Mouse (Mus musculus) hindbrain, embryonic 14.5 days (tissue): Measurements from ENCODE around the gene Mcm3ap. TPM values are rescaled to one million over a fixed set of nuclear protein-coding genes. Genes with fewer than 3 reads are reported as not detected.

ENCODE experiments used
- ATAC-seq: fragments of 200-750 bp; cut with Nextera tagmentation; 2 replicates; pipeline ENCODE4 v1.8.0; 2017; ENCODE audit warnings: moderate number of reproducible peaks, mild to moderate bottlenecking, moderate TSS enrichment, moderate library complexity; ENCODE audit not compliant: low FRiP score
- DNase-seq: peaks from one replicate; pipeline ENCODE4 v3.0.0-alpha.2; 2015; ENCODE audit warnings: low spot score
- H3K27ac ChIP-seq: fragments of 300-500 bp; sonication (generic); 2 replicates; pipeline ENCODE4 v1.5.1; 2014; ENCODE audit warnings: mild to moderate bottlenecking, moderate library complexity
- H3K27me3 ChIP-seq: fragments of 300-500 bp; sonication (generic); 2 replicates; pipeline ENCODE4 v1.6.1; 2014; ENCODE audit warnings: mild to moderate bottlenecking, low read length, mixed read lengths; ENCODE audit not compliant: control insufficient read depth, insufficient read depth
- H3K36me3 ChIP-seq: fragments of 300-500 bp; sonication (generic); replicated peaks from 2 replicates; pipeline ENCODE4 v1.6.1; 2014; ENCODE audit not compliant: control insufficient read depth, insufficient read depth
- H3K4me1 ChIP-seq: fragments of 300-500 bp; sonication (generic); replicated peaks from 2 replicates; pipeline ENCODE4 v1.6.1; 2014; ENCODE audit warnings: antibody characterized with exemption, low read length, mixed read lengths; ENCODE audit not compliant: control insufficient read depth, insufficient read depth
- H3K4me2 ChIP-seq: fragments of 300-500 bp; sonication (generic); replicated peaks from 2 replicates; pipeline ENCODE4 v1.6.1; 2014; ENCODE audit warnings: mild to moderate bottlenecking, moderate library complexity
- H3K4me3 ChIP-seq: fragments of 300-500 bp; sonication (generic); replicated peaks from 2 replicates; pipeline ENCODE4 v1.5.1; 2014; ENCODE audit warnings: mild to moderate bottlenecking, low read length
- H3K9ac ChIP-seq: fragments of 300-500 bp; sonication (generic); 2 replicates; pipeline ENCODE4 v1.6.1; 2014
- H3K9me3 ChIP-seq: fragments of 300-500 bp; sonication (generic); 2 replicates; pipeline ENCODE4 v1.6.1; 2016; ENCODE audit warnings: low read length; ENCODE audit not compliant: control insufficient read depth
- WGBS: fragments of 180-500 bp; shearing (Covaris S2); extraction: QIAGEN DNeasy Blood & Tissue Kit; methylation state at CpG from one replicate; pipeline ENCODE4 v1.1.7; 2014; 5-methylcytosine and 5-hydroxymethylcytosine counted together
- polyA plus RNA-seq: library from polyadenylated mRNA; unstranded; fragments of >200 nt; fragmentation: Nextera tagmentation; extraction: Ambion mirVana; gene quantifications from 2 replicates; pipeline ENCODE4 v1.2.1, GENCODE M21; 2014

Mcm3ap gene
- polyA plus RNA-seq, 1 experiment from 2014 or later: 67.4 TPM

GRCm38 (mm10) chr10:76548218-76548617 lies 79.5 kb downstream of the Mcm3ap start:
- ATAC-seq: no peak
- no peaks in the 10 kb centered on the region for H3K9me3 ChIP-seq
- H3K4me2 ChIP-seq: no peak overlapping the region
- H3K4me3 ChIP-seq: no peak overlapping the region
- DNase-seq: no peak
- peaks cover 100% of the 10 kb centered on the region for H3K36me3 ChIP-seq
- no peaks in the 10 kb centered on the region for H3K27me3 ChIP-seq
- WGBS: 92% methylated on average over 8 of the region's 8 CpGs
- H3K9ac ChIP-seq: no peak overlapping the region
- no peaks in the 10 kb centered on the region for H3K4me1 ChIP-seq
- no peak overlapping the region for H3K27ac ChIP-seq

GRCm38 (mm10) chr10:76550458-76550857 lies 81.7 kb downstream of the Mcm3ap start:
- H3K9ac ChIP-seq: no peak overlapping the region
- 89% methylated on average over 5 of the region's 5 CpGs for WGBS
- no peaks in the 10 kb centered on the region for H3K9me3 ChIP-seq
- H3K27me3 ChIP-seq: no peaks in the 10 kb centered on the region
- DNase-seq (no peak), ATAC-seq (no peak)
- no peak overlapping the region for H3K4me2 ChIP-seq
- no peak overlapping the region for H3K4me3 ChIP-seq
- no peaks in the 10 kb centered on the region for H3K4me1 ChIP-seq
- no peak overlapping the region for H3K27ac ChIP-seq
- H3K36me3 ChIP-seq: peaks cover 98% of the 10 kb centered on the region

DNA sequence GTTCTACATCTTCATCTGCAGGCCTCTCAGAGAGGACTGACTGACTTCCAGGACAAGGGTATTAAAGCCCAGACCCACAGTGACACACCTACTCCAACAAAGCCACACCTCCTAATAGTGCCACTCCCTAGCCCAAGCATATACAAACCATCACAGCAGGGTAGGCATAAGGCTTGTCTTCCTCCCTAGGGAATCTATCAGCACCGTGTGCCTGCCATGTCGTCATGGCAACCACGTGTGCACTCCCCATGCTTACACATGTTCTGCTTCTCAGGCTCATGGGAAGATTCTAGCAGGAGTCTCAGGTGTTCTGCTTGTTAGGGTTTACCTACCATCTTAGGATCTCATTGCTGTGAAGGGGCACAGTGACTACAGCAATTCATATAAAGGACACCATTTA lies 82.8 kb downstream of the Mcm3ap start:
- no peaks in the 10 kb centered on the region for H3K9me3 ChIP-seq
- H3K36me3 ChIP-seq: peaks cover 98% of the 10 kb centered on the region
- no peak for DNase-seq
- H3K27ac ChIP-seq: no peak overlapping the region
- H3K27me3 ChIP-seq: no peaks in the 10 kb centered on the region
- no peak for ATAC-seq
- H3K4me1 ChIP-seq: no peaks in the 10 kb centered on the region
- no peak overlapping the region for H3K4me2 ChIP-seq
- WGBS: 70% methylated on average over 3 of the region's 3 CpGs
- no peak overlapping the region for H3K4me3 ChIP-seq
- H3K9ac ChIP-seq: no peak overlapping the region

DNA sequence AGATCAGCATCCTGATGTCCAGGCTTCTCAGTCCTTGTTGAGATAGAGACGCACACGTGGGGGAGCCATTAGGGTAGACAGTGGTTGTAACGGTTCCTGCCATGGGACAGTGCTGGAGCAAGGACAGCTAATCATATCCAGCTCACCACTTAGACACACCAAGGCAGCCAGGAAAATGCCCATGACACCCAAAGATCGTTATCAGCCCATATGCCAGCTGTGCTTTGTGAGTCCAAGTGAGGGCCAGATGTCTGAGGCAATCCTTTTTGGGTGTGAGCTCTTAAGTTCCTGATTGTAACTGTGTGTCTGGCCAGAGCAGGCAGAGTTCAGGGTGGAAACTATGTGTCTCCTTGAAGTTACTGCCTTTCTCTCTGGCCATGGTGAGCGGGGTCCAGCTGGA lies 85.3 kb downstream of the Mcm3ap start:
- H3K27ac ChIP-seq: no peak overlapping the region
- H3K27me3 ChIP-seq: no peaks in the 10 kb centered on the region
- no peak overlapping the region for H3K9ac ChIP-seq
- 92% methylated on average over 5 of the region's 5 CpGs for WGBS
- H3K4me2 ChIP-seq: no peak overlapping the region
- ATAC-seq (no peak), DNase-seq (no peak)
- H3K36me3 ChIP-seq: peaks cover 74% of the 10 kb centered on the region
- H3K9me3 ChIP-seq: no peaks in the 10 kb centered on the region
- no peaks in the 10 kb centered on the region for H3K4me1 ChIP-seq
- H3K4me3 ChIP-seq: no peak overlapping the region

DNA sequence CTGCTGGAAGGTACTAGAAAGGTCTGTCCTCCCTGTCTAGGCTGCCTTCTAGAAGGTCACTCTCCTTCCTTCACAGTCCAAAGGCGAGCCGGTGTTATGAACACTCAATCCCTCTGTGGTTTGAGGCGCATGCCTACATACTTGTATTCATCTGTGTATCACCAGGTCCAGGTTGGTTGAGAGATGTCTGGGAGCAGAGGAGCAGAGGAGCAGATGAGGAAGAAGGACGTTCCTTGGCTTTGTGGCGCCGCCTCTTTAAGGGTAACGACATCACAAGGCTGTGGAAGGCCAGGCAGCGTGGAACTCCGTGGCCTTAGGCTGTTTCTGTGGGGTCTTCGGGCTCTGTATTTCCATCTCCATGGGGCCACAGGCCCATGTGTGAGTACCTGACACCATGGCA lies 93.2 kb downstream of the Mcm3ap start, which contains the start of gene Spatc1l:
TSS of gene Spatc1l (plus strand) at position 301 of the 400 bp plus-strand sequence.
- no peak within 1 kb of the TSS for H3K27ac ChIP-seq
- no peak within 1 kb of the TSS for H3K4me3 ChIP-seq
- no peaks in the 10 kb centered on the region for H3K27me3 ChIP-seq
- H3K4me2 ChIP-seq: no peak within 1 kb of the TSS
- no peak for DNase-seq
- H3K9ac ChIP-seq: no peak within 1 kb of the TSS
- no peak for ATAC-seq
- H3K36me3 ChIP-seq: no peaks in the 10 kb centered on the region
- no peaks in the 10 kb centered on the region for H3K4me1 ChIP-seq
- WGBS: 96% methylated on average over 10 of the region's 10 CpGs
- no peaks in the 10 kb centered on the region for H3K9me3 ChIP-seq

Other genes with a start within 250 kb of the Mcm3ap start
- 306 and 367 TPM in 2 replicates for gene Prmt2, start 231.1 kb upstream of the Mcm3ap start, polyA plus RNA-seq
- gene S100b, start 215.1 kb upstream of the Mcm3ap start, polyA plus RNA-seq: 2.9 and 4.4 TPM in 2 replicates
- gene Dip2a, start 123.6 kb upstream of the Mcm3ap start, polyA plus RNA-seq: 11.3 and 12.1 TPM in 2 replicates
- not detected in 2 replicates for gene AC141477.1, start 28.5 kb upstream of the Mcm3ap start, polyA plus RNA-seq
- gene Pcnt, start 26.1 kb upstream of the Mcm3ap start, polyA plus RNA-seq: 5.4 and 7.8 TPM in 2 replicates
- gene 2610028H24Rik, start 19.8 kb upstream of the Mcm3ap start, polyA plus RNA-seq: not detected in 2 replicates
- 5.1 and 5.3 TPM in 2 replicates for gene Ybey, start 187 bp downstream of the Mcm3ap start, polyA plus RNA-seq
- 36.2 and 39.9 TPM in 2 replicates for gene Lss, start 62.7 kb downstream of the Mcm3ap start, polyA plus RNA-seq
- not detected in 2 replicates for gene Spatc1l, start 93.3 kb downstream of the Mcm3ap start, polyA plus RNA-seq
- not detected in 2 replicates for gene Ftcd, start 106.7 kb downstream of the Mcm3ap start, polyA plus RNA-seq
- 15.7 and 19.9 TPM in 2 replicates for gene Col6a2, start 154.7 kb downstream of the Mcm3ap start, polyA plus RNA-seq